Mouse (Mus musculus) retina, embryonic 14.5 days (tissue): ENCODE results near the gene Trim31.

Experiments used
- DNase-seq: peaks from one replicate; pipeline ENCODE4 v3.0.0-alpha.2; 2015; ENCODE audit warnings: low spot score

Trim31 gene

GRCm38 (mm10) chr17:36944121-36944775 lies 46.3 kb downstream of the Trim31 start:
- DNase-seq: peak; percentile 44

- peak; percentile 77 for DNase-seq
These were observed 49.3 kb downstream of the Trim31 start for GRCm38 (mm10) chr17:36947051-36947819.

- no peak for DNase-seq
These were observed 50.4 kb downstream of the Trim31 start for GRCm38 (mm10) chr17:36948286-36948685.

- no peak for DNase-seq
These were observed 51.3 kb downstream of the Trim31 start for GRCm38 (mm10) chr17:36949265-36949664.

GRCm38 (mm10) chr17:36950981-36951947 lies 53.3 kb downstream of the Trim31 start, which contains the start of gene Ppp1r11:
Gene Ppp1r11 (minus strand): TSS chr17:36951741.
- DNase-seq: peak; percentile 97

GRCm38 (mm10) chr17:36952631-36953030 lies 54.7 kb downstream of the Trim31 start:
- no peak for DNase-seq

- DNase-seq: no peak
These were observed 55.1 kb downstream of the Trim31 start for GRCm38 (mm10) chr17:36953062-36953461.

GRCm38 (mm10) chr17:36957999-36958743 lies 60.3 kb downstream of the Trim31 start, which contains the start of the genes Znrd1 and Znrd1as:
Gene Znrd1 (minus strand): TSS chr17:36958559.
Gene Znrd1as (plus strand): TSS chr17:36958592.
- peak; percentile 99 for DNase-seq

GRCm38 (mm10) chr17:36958884-36959283 lies 61.0 kb downstream of the Trim31 start:
- no peak for DNase-seq
